Mouse (Mus musculus): Measurements from ENCODE around the gene Nme3.
"Not testable (repeated sequence)": the region's sequence is repeated elsewhere in the genome, so short reads cannot be mapped to it uniquely, and the experiment has no call there.

The Nme3 gene

DNA sequence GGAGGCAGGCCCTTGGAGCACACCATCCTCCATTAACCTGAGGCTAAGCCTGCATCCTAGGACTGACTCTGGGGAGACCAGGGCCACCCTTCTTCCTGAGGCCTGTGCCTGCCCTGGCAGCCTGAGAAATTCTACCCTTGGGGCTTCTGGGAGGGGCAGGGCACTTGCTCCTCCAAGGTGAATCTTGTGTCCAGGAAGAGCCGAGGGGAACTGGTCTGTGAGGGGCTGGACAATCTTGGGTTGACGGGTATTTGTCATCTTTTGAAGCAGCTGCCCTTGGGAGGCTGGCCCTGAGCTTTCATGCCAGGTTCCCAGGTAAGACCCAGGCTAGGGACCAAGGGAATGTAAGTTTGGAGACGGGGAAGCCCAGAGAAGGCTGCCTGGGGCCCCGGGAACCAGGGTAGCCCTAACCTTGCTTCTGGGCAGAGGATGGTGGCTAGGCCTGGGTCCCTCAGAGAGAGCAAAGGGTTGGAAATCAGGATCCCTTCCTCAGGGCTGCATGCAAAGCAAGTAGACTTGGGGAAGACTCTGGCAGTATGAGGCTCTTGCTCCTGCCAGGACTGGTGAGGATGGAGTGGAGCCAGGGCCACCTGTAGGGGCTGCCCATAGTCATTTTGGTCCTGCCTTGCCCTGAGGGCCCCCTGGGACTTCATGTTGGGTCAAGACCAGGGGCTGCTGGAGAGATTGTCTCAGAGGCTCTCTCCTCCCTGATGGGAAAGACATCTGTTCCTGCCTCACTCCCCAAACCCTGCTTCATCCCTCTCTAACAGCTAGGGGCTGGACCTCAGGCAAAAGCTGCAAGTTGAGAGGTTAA lies 1.9 kb downstream of the Nme3 start:
- DNase-seq (ENCODE audit: low spot score in 2 of 2) = no peak

DNA sequence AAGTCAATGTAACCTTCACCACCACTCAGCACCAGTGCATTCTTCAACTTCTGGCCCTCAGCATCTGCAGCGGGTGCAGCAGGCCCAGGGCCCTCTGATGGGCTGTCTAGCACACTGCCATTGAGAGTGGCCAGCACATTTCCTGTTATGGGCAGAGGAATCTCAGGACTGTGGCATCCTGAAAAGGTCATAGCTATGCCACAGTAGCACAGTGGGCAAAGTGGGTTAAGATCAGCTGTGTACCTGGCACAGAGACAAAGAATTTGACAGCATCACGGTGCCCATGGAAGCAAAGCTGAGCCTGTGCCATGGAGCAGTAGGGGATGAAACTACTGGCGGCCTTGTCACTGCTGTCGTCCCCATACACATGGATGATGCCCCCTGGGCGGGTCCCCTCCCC lies 2.9 kb downstream of the Nme3 start:
- DNase-seq (ENCODE audit: low spot score in 2 of 2) = no peak

DNA sequence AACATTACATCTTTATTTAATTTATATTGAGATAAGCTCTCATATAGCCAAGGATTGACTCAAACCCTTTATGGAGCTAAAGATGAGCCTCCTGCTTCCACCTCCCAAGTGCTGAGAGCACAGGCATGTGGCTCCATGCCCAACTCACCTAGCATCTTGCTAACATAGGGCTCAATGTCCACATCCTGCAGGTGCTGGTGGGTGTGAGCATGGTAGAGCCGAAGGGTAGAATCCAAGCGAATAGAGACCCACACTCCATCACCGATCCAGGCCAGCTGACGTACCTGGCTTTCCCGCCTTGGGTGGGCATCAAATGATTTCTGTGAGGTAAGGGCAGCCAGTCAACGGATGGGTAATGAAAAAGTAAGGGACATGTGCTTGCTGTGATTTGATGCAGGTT lies 3.7 kb downstream of the Nme3 start:
- no peak for DNase-seq (ENCODE audit: low spot score in 2 of 2)

DNA sequence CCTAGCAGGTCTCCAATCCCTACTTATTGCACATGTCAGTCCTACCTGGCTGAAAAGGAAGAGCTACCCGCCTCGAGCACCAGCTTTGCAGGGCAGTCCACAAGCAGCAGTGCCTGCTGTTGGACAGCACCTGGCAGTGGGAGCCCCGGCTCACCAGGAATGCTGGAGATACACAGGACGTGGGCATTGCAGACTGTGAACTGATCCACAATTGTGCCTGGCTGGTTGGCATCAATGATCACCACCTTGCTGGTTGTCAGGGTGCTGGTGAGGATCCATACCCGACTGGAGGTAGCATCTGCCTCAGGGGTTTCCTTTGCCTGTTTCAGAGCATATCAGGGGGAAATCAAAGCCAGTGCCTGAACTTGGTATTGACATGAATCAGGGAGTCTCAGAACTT lies 5.8 kb downstream of the Nme3 start:
- no peak for DNase-seq (ENCODE audit: low spot score in 2 of 2)

DNA sequence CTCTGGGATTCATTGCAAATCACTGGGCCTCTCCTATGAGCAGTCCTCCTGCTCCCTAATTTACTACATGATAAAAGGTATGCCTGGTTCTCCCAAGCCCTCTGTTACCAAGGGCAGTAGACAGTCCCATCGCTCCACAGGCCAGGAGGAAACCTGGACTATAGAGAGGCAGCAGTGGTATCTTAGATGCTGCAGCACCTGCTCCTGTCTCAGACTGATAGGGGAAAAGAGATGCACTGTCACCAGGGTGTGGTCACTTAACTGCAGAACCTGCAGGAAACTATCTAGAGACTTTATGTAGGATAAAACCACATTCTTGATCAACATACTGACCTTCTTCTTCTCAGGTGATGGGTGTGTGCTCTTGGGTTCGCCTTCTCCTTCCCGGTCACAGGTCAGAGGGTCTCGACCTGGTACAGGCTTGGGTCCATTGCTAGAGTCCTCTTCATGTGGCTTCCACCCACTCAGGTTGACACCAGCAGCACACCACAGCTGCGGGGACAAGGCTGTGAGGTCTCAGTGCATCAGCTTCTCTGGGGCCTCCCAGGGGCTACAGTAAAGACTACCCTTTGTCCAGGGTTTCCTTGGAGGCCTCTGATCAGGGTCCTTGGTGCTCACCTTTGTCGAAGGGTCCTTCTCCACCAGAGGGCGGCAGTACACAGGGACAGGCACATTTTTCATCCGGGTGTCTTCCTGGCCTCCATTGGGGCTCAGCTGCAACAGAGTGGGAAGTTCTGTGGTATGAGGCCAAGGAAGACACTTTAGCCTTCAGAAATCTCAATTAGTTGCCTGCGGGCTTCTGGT lies 6.6 kb downstream of the Nme3 start:
- peak in 1 of 2 experiments; percentile 44 for DNase-seq (ENCODE audit: low spot score in 2 of 2)

DNA sequence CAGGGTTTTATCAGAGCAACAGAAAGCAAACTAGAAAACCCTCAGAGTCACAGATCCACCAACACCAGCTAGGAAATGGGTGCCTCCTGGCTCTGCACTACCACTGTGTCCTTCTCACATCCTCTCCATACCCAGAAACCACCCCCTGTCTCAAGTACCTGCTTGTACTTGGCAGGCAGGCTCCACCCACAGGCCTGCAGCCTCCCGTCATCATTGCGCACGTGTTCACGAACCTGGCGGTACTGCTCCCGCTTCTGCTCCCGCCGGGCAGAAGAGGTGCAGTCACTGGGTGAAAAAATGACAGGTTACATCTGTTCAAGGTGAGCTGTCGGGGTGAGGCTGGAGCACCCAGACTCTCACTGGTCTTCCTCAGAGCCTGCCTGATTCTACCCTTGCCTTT lies 7.5 kb downstream of the Nme3 start:
- no peak for DNase-seq (ENCODE audit: low spot score in 2 of 2)

DNA sequence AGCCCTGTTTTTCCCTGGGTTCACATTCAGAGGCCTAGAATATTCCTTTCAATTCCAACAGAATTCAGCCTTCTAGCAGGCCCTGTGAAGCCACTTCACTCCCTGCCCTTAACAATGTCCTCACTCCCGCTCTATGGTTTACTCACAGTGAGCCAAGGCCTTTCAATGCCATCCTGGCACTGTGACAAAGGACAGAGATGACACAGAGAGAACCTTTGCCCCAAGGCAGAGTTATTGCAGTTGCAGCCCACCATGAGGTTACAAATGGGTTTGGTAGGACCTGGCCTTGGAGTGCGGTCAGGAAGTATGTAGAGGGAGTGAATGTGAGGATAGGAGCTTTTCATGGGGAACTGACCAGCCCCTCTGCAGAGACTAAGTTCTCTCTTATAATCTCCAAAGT lies 11.3 kb downstream of the Nme3 start:
- no peak for DNase-seq (ENCODE audit: low spot score in 2 of 2)

DNA sequence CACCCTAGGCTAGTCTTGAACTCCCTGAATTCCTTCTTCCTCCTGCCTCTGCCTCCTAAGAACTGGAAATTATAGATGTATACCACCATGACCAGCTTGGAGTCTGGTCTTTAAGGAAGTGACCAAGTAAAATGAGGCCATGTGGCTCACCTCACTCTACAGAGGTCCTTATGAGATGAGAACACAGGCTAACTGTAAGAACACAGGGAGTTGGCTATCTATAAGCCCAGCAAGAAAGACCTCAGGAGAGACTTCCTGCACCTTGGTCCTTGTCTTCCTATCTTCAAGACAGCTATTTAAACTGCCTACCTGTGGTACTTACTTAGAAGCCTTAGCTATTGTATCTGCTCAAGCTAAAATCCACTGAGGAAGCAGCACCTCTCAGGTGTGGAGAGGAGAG lies 17.7 kb downstream of the Nme3 start:
- DNase-seq (ENCODE audit: low spot score in 2 of 2) = no peak

DNA sequence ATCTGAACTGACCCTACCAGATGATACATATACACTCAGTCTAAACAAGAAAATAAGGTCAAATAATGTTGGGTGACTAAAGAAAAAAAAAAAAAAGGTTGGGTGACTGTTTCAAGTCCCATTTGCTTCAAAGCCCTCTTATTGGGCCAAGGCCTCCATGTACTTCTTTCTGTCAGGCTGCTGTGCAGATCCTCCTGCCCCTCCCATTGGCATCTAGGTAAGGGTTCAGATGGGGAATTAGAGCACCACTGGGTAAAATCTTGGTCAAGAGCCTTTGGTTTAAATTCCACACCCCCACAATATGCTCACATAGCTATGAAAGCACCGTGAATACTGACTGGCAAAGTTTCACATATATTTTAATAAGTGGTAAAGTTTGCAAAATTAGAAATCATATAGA lies 26.9 kb downstream of the Nme3 start:
- DNase-seq (ENCODE audit: low spot score in 2 of 2) = no peak

DNA sequence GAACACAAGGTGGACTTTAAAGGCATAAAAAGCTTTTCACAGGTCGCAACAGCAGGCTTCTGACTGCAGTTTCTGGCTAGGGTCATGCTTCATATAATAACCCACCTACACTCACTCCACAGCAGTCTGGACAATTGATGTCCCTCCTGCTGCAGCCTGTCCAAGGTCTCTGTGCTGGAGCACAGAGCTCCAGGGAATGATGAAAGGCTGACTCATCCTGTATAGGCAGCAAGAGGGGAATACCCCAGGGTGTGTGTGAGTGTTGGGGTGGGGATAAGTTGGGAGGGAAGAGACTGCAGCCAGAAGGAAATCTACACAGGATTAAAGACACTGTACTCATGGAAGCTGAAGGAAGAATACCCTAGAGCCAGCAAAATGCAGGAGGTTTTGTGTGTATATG lies 33.2 kb downstream of the Nme3 start:
- DNase-seq (ENCODE audit: low spot score in 2 of 2) = no peak

DNA sequence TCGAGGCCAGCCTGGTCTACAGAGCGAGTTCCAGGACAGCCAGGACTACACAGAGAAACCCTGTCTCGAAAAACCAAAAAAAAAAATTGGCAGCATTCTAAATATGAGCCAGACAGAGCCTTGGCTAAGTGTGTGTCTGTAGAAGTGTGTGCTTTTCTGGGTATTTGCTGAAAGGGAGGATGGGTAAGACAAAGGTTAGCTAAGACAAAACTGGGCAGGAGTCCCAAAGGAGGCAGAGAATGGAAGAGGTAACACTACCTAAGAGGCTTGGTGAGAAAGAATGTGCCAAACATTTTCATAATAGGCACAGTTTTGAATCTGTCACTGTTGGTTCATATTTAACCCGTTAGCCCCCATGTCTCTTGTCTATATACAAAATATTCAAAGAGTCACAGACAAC lies 36.1 kb downstream of the Nme3 start:
- DNase-seq (ENCODE audit: low spot score in 2 of 2) = no peak

DNA sequence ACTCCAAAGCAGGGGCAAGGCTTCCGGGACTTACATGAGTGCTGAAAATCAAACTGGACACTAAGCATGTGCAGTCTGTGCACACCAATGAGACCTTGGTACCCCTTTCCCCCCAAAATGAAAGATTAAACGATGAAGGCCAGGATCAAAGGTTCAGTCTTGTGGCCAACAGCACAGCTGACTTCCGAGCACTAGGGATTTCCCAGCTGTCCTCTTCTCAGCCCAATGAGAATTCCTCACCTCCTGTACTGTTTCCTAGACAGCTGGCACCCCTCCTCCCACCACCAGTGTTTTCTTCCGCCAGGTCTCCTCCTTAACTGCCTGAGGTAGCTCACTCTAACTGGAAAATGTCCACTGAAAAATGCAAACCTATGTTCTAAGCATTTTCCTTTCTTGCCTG lies 36.9 kb downstream of the Nme3 start:
- no peak for DNase-seq (ENCODE audit: low spot score in 2 of 2)

DNA sequence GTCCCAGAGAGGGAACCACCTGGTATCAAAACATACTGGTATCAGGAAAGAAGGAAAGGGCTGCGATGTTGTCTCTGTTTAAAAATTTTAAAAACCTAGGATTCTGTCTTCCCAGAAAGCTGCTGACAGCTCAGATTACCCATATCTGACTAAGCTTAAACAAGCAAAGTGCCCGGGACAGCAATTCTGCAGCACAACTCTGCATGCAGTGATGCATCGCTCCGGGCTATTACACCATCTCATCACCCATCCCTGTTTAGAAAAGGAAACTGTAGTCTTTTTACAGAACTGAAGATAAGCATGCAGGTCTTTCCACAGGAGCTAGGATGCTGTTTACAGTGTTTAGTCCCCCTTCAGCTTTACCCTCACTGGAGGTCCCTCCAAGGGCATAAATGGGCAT lies 38.6 kb downstream of the Nme3 start:
- no peak for DNase-seq (ENCODE audit: low spot score in 2 of 2)

DNA sequence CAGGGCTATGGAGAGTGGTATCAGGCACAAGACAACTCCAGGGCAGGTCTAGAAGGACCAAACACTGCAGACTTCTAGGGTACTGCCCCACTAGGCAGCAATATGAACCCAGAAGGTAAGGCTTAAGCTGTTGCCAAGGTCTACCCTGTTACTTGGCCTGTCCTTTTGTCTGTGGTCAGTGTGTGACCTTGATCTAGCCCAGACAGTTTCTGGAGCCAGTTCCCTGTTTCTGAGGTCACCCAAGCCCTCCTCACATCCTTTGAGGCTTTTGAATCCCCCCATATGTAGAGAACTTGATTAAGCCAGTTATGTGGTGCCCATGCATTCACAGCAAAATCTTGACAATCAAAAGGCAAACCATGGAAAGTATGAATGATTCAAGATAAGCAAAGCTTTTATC lies 39.4 kb downstream of the Nme3 start:
- DNase-seq (ENCODE audit: low spot score in 2 of 2) = no peak

DNA sequence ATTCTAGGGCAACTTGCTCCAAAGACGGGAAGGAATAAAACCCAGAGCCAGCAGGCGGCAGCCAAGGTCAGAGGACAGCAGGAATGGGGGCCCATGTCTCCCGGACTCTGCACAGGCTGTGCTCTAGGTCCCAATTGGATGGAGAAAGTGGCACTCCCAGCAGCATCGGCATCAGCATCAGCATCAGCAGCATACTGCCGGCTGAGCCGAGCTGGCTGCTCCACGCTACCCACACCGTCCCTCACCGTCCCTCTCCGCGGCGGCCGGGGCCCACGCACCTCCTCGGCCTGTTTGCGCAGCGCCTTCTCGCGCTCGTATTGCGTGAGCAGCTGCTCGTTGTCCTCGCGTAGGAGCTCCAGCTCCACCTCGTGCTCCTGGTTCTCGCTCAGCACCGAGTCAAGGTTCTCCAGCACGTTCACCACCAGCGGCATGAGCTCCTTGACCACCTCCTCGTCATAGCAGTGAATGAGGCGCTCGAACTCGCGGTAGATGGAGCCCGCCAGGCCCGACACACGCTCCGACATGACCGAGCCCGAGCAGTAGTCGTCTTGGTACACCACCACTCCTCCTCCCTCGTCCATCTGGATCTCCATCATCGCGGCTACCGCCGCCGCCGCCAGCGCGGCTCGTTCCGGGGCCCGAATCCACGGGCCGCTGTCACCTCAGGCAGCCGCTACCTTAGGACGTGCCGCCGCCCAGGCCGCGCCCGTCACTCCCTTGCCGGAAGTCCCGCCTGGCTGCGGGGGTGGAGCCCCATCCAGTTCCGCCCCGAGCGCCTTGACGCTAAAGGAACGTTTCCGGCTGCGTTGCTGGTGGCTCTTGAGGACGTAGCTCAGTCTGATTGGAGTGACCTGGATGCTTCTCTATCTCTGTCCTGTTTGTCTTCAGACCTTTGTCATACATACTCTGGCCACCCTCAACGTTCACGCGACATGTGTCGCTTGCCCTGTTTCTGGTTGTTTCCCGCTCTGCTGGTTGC lies 40.2 kb downstream of the Nme3 start, which contains the start of gene Mapk8ip3:
TSS of gene Mapk8ip3 (minus strand) at position 719 of the 979 bp plus-strand sequence.
- peak; percentile 87 to 95 for DNase-seq (ENCODE audit: low spot score in 2 of 2)

DNA sequence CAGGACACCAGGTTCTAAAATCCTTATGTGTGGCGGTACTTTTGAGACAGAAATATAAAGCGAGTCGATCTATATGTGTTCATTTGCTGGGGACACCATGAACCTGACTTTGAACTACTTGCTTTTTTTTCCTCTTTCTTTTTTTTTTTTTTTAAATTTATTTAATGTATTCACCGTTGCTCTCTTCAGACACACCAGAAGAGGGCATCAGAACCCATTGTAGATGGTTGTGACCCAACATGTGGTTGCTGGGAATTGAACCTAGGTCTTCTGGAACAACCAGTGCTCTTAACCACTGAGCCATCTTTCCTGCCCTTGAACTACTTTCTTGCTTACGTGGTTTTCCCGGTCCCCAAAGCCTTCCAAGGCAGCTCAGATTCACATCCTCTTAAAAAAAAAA lies 41.0 kb downstream of the Nme3 start:
- DNase-seq (ENCODE audit: low spot score in 2 of 2) = no peak

DNA sequence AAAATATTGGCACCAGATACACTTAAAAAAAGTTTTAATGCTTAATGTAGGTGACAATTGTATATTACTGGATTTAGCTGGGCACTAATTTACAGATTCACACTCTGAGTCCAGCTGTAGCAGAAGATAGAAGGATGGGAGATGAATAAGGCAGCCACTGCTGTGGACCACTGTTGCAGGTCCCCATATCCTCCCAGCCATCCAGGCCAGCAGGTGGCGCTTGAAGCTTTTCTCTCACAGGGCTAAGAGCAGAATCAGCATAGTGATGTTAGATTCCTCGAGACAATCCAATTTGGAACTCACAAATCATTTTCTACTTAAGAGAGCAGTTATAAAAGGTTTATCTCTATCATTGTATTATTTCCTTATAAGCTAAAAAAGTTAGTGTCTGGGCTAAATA lies 46.2 kb downstream of the Nme3 start:
- peak in 1 of 2 experiments; percentile 32 for DNase-seq (ENCODE audit: low spot score in 2 of 2)

DNA sequence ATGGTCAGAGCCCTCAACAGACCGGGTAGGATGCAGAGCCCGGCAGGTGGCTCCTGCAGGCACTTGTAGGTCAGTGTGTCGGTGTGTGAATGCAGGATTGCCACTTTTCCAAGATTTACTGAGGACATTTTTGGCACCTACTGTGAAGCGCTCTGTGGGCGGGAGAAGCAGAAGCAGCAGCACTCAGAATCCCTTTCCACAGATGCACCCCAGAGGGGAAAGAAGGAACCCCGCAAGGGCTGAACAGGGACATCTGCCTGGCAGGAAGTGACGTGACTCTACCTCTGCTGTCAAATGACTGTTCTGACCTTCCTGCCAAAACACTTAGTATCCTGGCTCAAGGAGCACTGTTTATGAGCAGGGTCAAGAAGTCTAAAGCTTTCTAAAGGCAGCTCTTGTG lies 46.7 kb downstream of the Nme3 start:
- DNase-seq (ENCODE audit: low spot score in 2 of 2) = no peak

DNA sequence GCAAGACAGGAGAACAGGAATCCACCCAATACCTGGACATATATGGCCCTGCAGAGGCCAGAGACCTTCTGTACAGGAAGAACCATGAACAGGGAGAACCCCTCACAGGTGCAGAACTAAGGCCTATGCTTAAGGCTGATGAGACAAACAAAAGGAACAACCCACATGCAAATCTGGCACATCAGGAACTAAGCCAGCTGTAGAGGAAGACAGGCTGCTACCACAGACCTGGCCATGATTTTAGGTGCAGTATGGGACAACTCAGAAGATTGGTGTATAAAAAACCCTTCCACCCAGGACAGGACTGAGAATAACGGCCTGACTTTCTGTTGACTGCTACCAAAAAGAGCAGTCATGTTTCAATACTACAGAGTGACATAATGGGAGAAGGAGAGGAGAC lies 47.3 kb downstream of the Nme3 start:
- not testable (repeated sequence) for DNase-seq (ENCODE audit: low spot score in 2 of 2)

Data from cerebellum, postnatal 4 days (tissue).